Mouse (Mus musculus) liver, adult 2 months (tissue): ENCODE measurements at regions not wholly inside any gene's neighbourhood (a gene's known extent, or its start where the extent isn't known, plus 50 kb on each side); places are given as distances from the start of the nearest gene placed in this dataset.

ENCODE experiments used
- CTCF ChIP-seq: fragments of 200-500 bp; IDR thresholded peaks from 2 replicates; pipeline ENCODE4 v1.5.1; 2011; ENCODE audit warnings: low read depth, low read length, control low read depth
- POLR2A ChIP-seq: fragments of 200-500 bp; IDR thresholded peaks from 2 replicates; pipeline ENCODE4 v1.6.1; 2011; ENCODE audit warnings: low read length, control low read depth; ENCODE audit not compliant: insufficient read depth; ENCODE audit errors: extremely low read depth

- TF ChIP-seq CTCF (no peak), POLR2A (no peak)
These were observed 69.5 kb downstream of the Cdca7 start for GRCm38 (mm10) chr2:72545453-72545852.
